Comparison of ENCODE assay signal across 18 mouse cellular contexts in the genomic region with DNA sequence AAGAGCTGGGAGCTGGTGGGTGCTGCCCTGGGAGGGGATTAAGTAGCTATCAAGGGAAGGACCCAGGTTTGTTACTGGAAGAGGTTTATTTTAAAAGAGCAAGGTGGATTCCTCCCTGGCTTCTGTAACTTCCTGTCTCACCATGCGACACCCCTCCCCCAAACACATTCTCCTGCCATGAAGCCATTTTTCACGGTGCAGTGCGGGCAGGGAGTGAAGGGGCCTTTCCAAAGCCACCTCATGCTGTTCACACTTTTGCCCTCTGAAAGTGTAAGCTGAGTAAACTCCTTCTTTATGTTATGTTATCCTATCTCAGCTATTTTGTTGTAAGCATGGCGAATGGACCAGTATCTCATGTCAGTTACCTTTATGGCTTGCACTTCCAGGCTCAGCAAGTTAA.
"Had no signal": no experiment of that assay in that cellular context is flagged by ENCODE, and none has a peak within 500 bp of the region (broad histone marks: within the 10 kb centered on the region; RNA-seq: fewer than 3 reads in every experiment).

No protein-coding gene starts in this region.

- H3K4me1 ChIP-seq: liver, embryonic 13.5 days; lung, embryonic 15.5 days; megakaryocyte, embryonic 14.5 days; midbrain, embryonic 12.5 days had no signal

- H3K9ac ChIP-seq: liver, embryonic 13.5 days; liver, postnatal 0 days; lung, embryonic 15.5 days; midbrain, embryonic 12.5 days had no signal

- H3K36me3 ChIP-seq: liver, embryonic 13.5 days; lung, embryonic 15.5 days; midbrain, embryonic 12.5 days had no signal

- H3K4me2 ChIP-seq: liver, embryonic 13.5 days; lung, embryonic 15.5 days; midbrain, embryonic 12.5 days had no signal

- ATAC-seq: inflammation-experienced regulatory T-cells, adult 6 months; intestine, postnatal 0 days; liver, postnatal 0 days; midbrain, embryonic 16.5 days had no signal

- DNase-seq: kidney, postnatal 25 days; layer of hippocampus, adult 9-11 months; layer of hippocampus, postnatal 36 days; liver; liver, embryonic 13.5 days; liver, postnatal 0 days; lung, postnatal 14 days; right cerebral cortex, postnatal 25 days; thymus, adult 2 months; thymus, postnatal 25 days had no signal

- H3K27me3 ChIP-seq: liver, embryonic 13.5 days; lung, embryonic 15.5 days; midbrain, embryonic 12.5 days had no signal

- H3K27ac ChIP-seq: liver, embryonic 13.5 days; lung, embryonic 15.5 days; macrophage; midbrain, embryonic 12.5 days; stomach, postnatal 0 days had no signal

- H3K4me3 ChIP-seq: liver, embryonic 13.5 days; lung, embryonic 15.5 days; megakaryocyte, embryonic 14.5 days; midbrain, embryonic 12.5 days had no signal

- H3K9me3 ChIP-seq: lung, embryonic 15.5 days had no signal
